Mouse (Mus musculus) forebrain, postnatal 0 days (tissue): ENCODE measurements around the gene Zfp936. TPM values are rescaled to one million over a fixed set of nuclear protein-coding genes. Genes with fewer than 3 reads are reported as not detected.
"Not testable (repeated sequence)": the region's sequence is repeated elsewhere in the genome, so short reads cannot be mapped to it uniquely, and the experiment has no call there.

ENCODE experiments used
- ATAC-seq: fragments of 200-750 bp; cut with Nextera tagmentation; 2 replicates; pipeline ENCODE4 v1.8.0; 2017; ENCODE audit warnings: mild to moderate bottlenecking, moderate library complexity
- DNase-seq: peaks from one replicate; pipeline ENCODE4 v3.0.0-alpha.2; 2015
- H3K27ac ChIP-seq: fragments of 300-500 bp; sonication (generic); 2 replicates; pipeline ENCODE4 v1.5.1; 2014; ENCODE audit warnings: low read depth, mild to moderate bottlenecking, antibody characterized with exemption, low read length, moderate library complexity, mixed read lengths
- H3K27me3 ChIP-seq: fragments of 300-500 bp; sonication (generic); 2 replicates; pipeline ENCODE4 v1.6.1; 2014; ENCODE audit warnings: mild to moderate bottlenecking, low read length, mixed read lengths; ENCODE audit not compliant: insufficient read depth
- H3K36me3 ChIP-seq: fragments of 300-500 bp; sonication (generic); 2 replicates; pipeline ENCODE4 v1.6.1; 2014; ENCODE audit warnings: mild to moderate bottlenecking, moderate library complexity; ENCODE audit not compliant: insufficient read depth
- H3K4me1 ChIP-seq: fragments of 300-500 bp; sonication (generic); 2 replicates; pipeline ENCODE4 v1.6.1; 2014; ENCODE audit warnings: antibody characterized with exemption; ENCODE audit not compliant: insufficient read depth
- H3K4me2 ChIP-seq: fragments of 300-500 bp; sonication (generic); 2 replicates; pipeline ENCODE4 v1.6.1; 2014; ENCODE audit warnings: low read depth, mild to moderate bottlenecking, moderate library complexity
- H3K4me3 ChIP-seq: fragments of 300-500 bp; sonication (generic); 2 replicates; pipeline ENCODE4 v1.5.1; 2014; ENCODE audit warnings: low read depth, low read length, mixed read lengths
- H3K9ac ChIP-seq: fragments of 300-500 bp; sonication (generic); 2 replicates; pipeline ENCODE4 v1.6.1; 2014; ENCODE audit warnings: mild to moderate bottlenecking
- H3K9me3 ChIP-seq: fragments of 300-500 bp; sonication (generic); 2 replicates; pipeline ENCODE4 v1.6.1; 2016; ENCODE audit warnings: low read length
- CTCF ChIP-seq: sonication (generic); IDR thresholded peaks from 2 replicates; pipeline ENCODE4 v1.5.1; 2016; ENCODE audit warnings: antibody characterized with exemption, control low read depth, low read depth
- WGBS: fragments of 180-500 bp; shearing (Covaris S2); extraction: QIAGEN DNeasy Blood & Tissue Kit; methylation state at CpG from one replicate; pipeline ENCODE4 v1.1.7; 2014; 5-methylcytosine and 5-hydroxymethylcytosine counted together
- microRNA-seq, 2 experiments: library from miRNA; unstranded; fragments of <30 nt; microRNA quantifications; one replicate each; pipeline ENCODE4; 2016
- polyA plus RNA-seq: library from polyadenylated mRNA; unstranded; fragments of >200 nt; fragmentation: Nextera tagmentation; extraction: Ambion mirVana; gene quantifications from 2 replicates; pipeline ENCODE4 v1.2.1, GENCODE M21; 2015
- total RNA-seq: library from RNA; depleted of rRNA; stranded (reverse); fragments of >200 nt; gene quantifications from 2 replicates; pipeline ENCODE4 v1.2.3, GENCODE M21; 2014; rRNA removed

Gene Zfp936
- total and polyA plus RNA-seq, 2 experiments from 2014 or later: not detected

DNA sequence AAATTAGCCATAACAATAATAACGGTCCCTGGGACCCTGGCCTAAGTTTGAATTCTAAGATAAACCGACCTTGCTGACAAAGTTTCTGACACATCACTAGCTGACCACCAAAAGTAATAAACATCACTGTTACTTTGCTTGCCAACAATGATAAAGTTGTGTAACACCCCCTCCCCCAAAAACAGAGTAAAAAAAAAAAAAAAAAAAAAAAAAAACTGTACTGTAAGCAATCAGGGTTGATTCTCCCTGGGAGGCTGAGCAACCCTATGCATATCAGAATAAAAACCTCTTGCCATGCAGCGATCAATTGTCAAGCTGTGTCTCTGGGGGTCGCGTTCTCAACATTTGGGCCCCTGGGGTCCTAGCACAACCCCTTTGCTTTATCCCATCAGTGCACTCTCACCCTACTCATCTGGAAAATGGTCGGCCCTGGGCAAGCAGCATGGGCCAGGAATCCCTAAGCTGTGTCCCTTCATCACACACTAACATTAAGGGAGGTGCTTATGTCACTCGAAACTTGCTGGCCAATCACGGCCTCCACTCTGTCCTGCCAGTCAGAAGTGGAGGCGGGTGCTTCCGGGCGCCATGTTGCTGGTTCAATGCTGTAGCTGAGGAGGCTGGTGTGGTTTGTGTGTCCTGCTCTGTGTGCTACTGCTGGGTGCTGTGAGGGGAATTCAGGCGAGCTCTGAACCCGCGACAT, 63.1 kb downstream of the Zfp936 start:
- TF ChIP-seq CTCF: no peak
- WGBS: 90% methylated on average over 14 of the region's 14 CpGs
- Histone ChIP-seq H3K27ac (no peak overlapping the region), H3K9me3 (peaks cover 33% of the 10 kb centered on the region), H3K9ac (no peak overlapping the region), H3K4me1 (no peaks in the 10 kb centered on the region), H3K36me3 (no peaks in the 10 kb centered on the region), H3K4me3 (no peak overlapping the region), H3K4me2 (no peak overlapping the region), H3K27me3 (no peaks in the 10 kb centered on the region)
- DNase-seq (no peak), ATAC-seq (no peak)

DNA sequence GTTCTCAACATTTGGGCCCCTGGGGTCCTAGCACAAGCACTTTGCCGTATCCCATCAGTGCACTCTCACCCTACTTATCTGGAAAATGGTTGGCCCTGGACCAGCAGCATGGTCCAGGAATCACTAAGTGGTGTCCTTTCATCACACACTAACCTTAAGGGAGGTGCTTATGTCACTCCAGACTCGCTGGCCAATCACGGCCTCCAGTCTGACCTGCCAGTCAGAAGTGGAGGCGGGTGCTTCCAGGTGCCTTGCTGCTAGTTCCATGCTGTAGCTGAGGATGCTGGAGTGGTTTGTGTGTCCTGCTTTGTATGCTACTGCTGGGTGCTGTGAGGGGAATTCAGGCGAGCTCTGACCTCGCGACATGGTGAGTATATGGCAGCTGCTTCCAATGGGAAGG, 99.8 kb downstream of the Zfp936 start:
- ATAC-seq, DNase-seq, H3K4me2 ChIP-seq, H3K9me3 ChIP-seq, H3K27ac ChIP-seq, H3K36me3 ChIP-seq, H3K4me1 ChIP-seq, H3K4me3 ChIP-seq, H3K9ac ChIP-seq, H3K27me3 ChIP-seq: not testable (repeated sequence)
- WGBS: 87% methylated on average over 7 of the region's 7 CpGs

Small RNAs within 50 kb of the gene (microRNA-seq; reads per million reads assigned to microRNA genes)
- 0 reads per million in 2 experiments for gene Gm22707

Other genes with a start within 250 kb of the Zfp936 start
- gene Gm2381, start 247.0 kb upstream of the Zfp936 start, total RNA-seq: not detected in 2 replicates
- not detected in 2 replicates for gene Gm2381, start 247.0 kb upstream of the Zfp936 start, polyA plus RNA-seq
- gene Vmn2r63, start 180.4 kb upstream of the Zfp936 start, total RNA-seq: not detected in 2 replicates
- gene Vmn2r63, start 180.4 kb upstream of the Zfp936 start, polyA plus RNA-seq: not detected in 2 replicates
- gene Gm9268, start 95.5 kb upstream of the Zfp936 start, total RNA-seq: not detected in 2 replicates
- not detected in 2 replicates for gene Gm9268, start 95.5 kb upstream of the Zfp936 start, polyA plus RNA-seq
- 35.5 and 35.9 TPM in 2 replicates for gene Zfp715, start 199.1 kb downstream of the Zfp936 start, total RNA-seq
- 14.5 and 17.3 TPM in 2 replicates for gene Zfp715, start 199.1 kb downstream of the Zfp936 start, polyA plus RNA-seq
- gene Siglecf, start 237.1 kb downstream of the Zfp936 start, total RNA-seq: 0.08 TPM in 1 of 2 replicates, not detected in the other
- gene Siglecf, start 237.1 kb downstream of the Zfp936 start, polyA plus RNA-seq: 0.16 and 0.25 TPM in 2 replicates